12 mouse cellular contexts compared by ENCODE assay signal in genomic region chr11:32538435-32538834, GRCm38 (mm10). TPM values are rescaled to one million over a fixed set of nuclear protein-coding genes. Genes with fewer than 3 reads are reported as not detected.
DNase-seq lines count a peak whose midpoint lies in the region; ATAC-seq and TF ChIP-seq lines count a peak whose summit lies in the region.
"Had no signal": no experiment of that assay in that cellular context is flagged by ENCODE, and none has a peak within 500 bp of the region (broad histone marks: within the 10 kb centered on the region; RNA-seq: fewer than 3 reads in every experiment).

No protein-coding gene starts in this region.

- peaks cover 35% of the 10 kb centered on the region for H3K4me1 ChIP-seq in lung, embryonic 15.5 days
- peaks cover 7% of the 10 kb centered on the region; the same call in 1 of the 2 replicates for H3K4me1 ChIP-seq in kidney, adult 2 months (ENCODE audit: control insufficient read depth, insufficient read depth, low read length)
- peaks cover 44 to 70% of the 10 kb centered on the region in 2 experiments for H3K4me1 ChIP-seq in liver, embryonic 14.5 days (replicated peaks; ENCODE audit: control insufficient read depth in 2 of 2, insufficient read depth in 2 of 2, low read length in 1 of 2)

- no peak overlapping the region for H3K9ac ChIP-seq in lung, embryonic 15.5 days
- H3K9ac ChIP-seq in liver, embryonic 14.5 days (replicated peaks), result no peak overlapping the region

- TF ChIP-seq CTCF in kidney, adult 2 months (conservative IDR thresholded peaks at IDR 0.05; ENCODE audit: insufficient read depth, insufficient read length, low read depth, low read length), result no peak
- TF ChIP-seq CTCF in liver, embryonic 14.5 days (IDR thresholded peaks at IDR 0.05; ENCODE audit: low read depth), result no peak

- WGBS in lung, embryonic 15.5 days, result 63% methylated on average over 6 of the region's 6 CpGs
- 57% methylated on average over 6 of the region's 6 CpGs for WGBS in kidney, adult 2 months
- WGBS in liver, embryonic 14.5 days (ENCODE audit: insufficient replicate concordance), result 46% methylated on average over 6 of the region's 6 CpGs

- H3K4me2 ChIP-seq in lung, embryonic 15.5 days, result no peak overlapping the region
- H3K4me2 ChIP-seq in liver, embryonic 14.5 days (ENCODE audit: low read depth), result peak overlapping the region; percentile 16; the same call in 1 of the 2 replicates
- H3K4me2 ChIP-seq: midbrain, embryonic 11.5 days had no signal

- TF ChIP-seq EP300 in liver, embryonic 14.5 days (IDR thresholded peaks at IDR 0.05; ENCODE audit: low read depth), result no peak

- ATAC-seq in lung, embryonic 15.5 days (ENCODE audit: borderline replicate concordance, extremely low read depth, low FRiP score, low TSS enrichment), result no peak
- no peak for ATAC-seq in liver, embryonic 14.5 days (ENCODE audit: insufficient read depth)

- no peaks in the 10 kb centered on the region for H3K27me3 ChIP-seq in lung, embryonic 15.5 days
- H3K27me3 ChIP-seq in kidney, adult 2 months (replicated peaks; ENCODE audit: control insufficient read depth, insufficient read depth, low read length), result no peaks in the 10 kb centered on the region
- no peaks in the 10 kb centered on the region for H3K27me3 ChIP-seq in liver, embryonic 14.5 days (ENCODE audit: control insufficient read depth, insufficient read depth, low read length)

- H3K27ac ChIP-seq in lung, embryonic 15.5 days, result peak overlapping the region; percentile 44; the same call in 1 of the 2 replicates
- H3K27ac ChIP-seq in kidney, adult 2 months (ENCODE audit: insufficient read depth, low read depth, low read length), result peak overlapping the region; percentile 58
- H3K27ac ChIP-seq in liver, embryonic 14.5 days, result peak overlapping the region; percentile 4; the same call in 1 of the 2 replicates

- TF ChIP-seq POLR2A in kidney, adult 2 months (IDR thresholded peaks at IDR 0.05; ENCODE audit: low read depth, low read length), result no peak

- no peaks in the 10 kb centered on the region for H3K9me3 ChIP-seq in lung, embryonic 15.5 days
- H3K9me3 ChIP-seq in liver, embryonic 14.5 days (ENCODE audit: control insufficient read depth, low read length), result no peaks in the 10 kb centered on the region

- no peaks in the 10 kb centered on the region for H3K36me3 ChIP-seq in lung, embryonic 15.5 days
- no peaks in the 10 kb centered on the region for H3K36me3 ChIP-seq in kidney, adult 2 months (ENCODE audit: control insufficient read depth, insufficient read depth, low read length)
- H3K36me3 ChIP-seq in liver, embryonic 14.5 days (replicated peaks; ENCODE audit: control insufficient read depth, insufficient read depth, low read depth), result no peaks in the 10 kb centered on the region

- peak; percentile 43 for DNase-seq in adrenal gland, adult 2 months
- DNase-seq in adrenal gland, postnatal 4 days (ENCODE audit: low spot score in 2 of 2), result no peak
- DNase-seq in lung, adult 18-20 months, result no peak
- peak; percentile 80 for DNase-seq in kidney, adult 2 months
- DNase-seq in liver, embryonic 14.5 days (ENCODE audit: low read depth in 3 of 3, low spot score in 3 of 3), result no peak
- DNase-seq in cerebellum, adult 18-20 months, result no peak
- no peak for DNase-seq in cerebellum, adult 11 months
- DNase-seq: cerebellum, postnatal 14 days; right cerebral cortex, postnatal 4 days had no signal

- H3K4me3 ChIP-seq in lung, embryonic 15.5 days, result no peak overlapping the region
- H3K4me3 ChIP-seq in kidney, adult 2 months (ENCODE audit: insufficient read depth, low read depth, low read length), result no peak overlapping the region
- no peak overlapping the region for H3K4me3 ChIP-seq in liver, embryonic 14.5 days (ENCODE audit: insufficient read depth in 1 of 2, low read depth in 2 of 2, low read length in 2 of 2)

RNA-seq across cellular contexts. Expression of gene Stk10, which starts 5.3 kb away (rescaled TPM):
- total RNA-seq in adrenal gland, adult 2 months (2021), result 10 to 100 TPM; 11.2 to 13.1 TPM
- polyA plus RNA-seq in adrenal gland, adult 2 months (2012; rRNA removed), result 6.0 and 6.7 TPM in 2 replicates
- total RNA-seq in adrenal gland, postnatal 4 days (2021), result 10 to 100 TPM in 1 of 2 experiments, 1 to 10 TPM in 1; 9.0 to 11.5 TPM
- 1.9 and 2.9 TPM in 2 replicates for polyA plus RNA-seq in lung, embryonic 15.5 days (2015; fragmentation: Nextera tagmentation; extraction: Ambion mirVana)
- polyA plus RNA-seq in kidney, adult 2 months (2012; rRNA removed), result 6.3 and 9.4 TPM in 2 replicates
- 4.0 and 4.9 TPM in 2 replicates for polyA plus RNA-seq in liver, embryonic 14.5 days (2012; rRNA removed)
- 1.9 and 3.2 TPM in 2 replicates for polyA plus RNA-seq in liver, embryonic 14.5 days (2014; fragmentation: Nextera tagmentation; extraction: Ambion mirVana)

RNA-seq across cellular contexts. Expression of gene Efcab9, which starts 6.6 kb away (rescaled TPM):
- total RNA-seq in adrenal gland, adult 2 months (2021), result 1 to 10 TPM in 1 of 2 experiments, under 1 TPM in 1; 0.66 to 1.8 TPM
- not detected in 2 replicates for polyA plus RNA-seq in adrenal gland, adult 2 months (2012; rRNA removed)
- total RNA-seq in adrenal gland, postnatal 4 days (2021), result 1 to 10 TPM in 1 of 2 experiments, under 1 TPM in 1; 0.42 to 1.6 TPM
- polyA plus RNA-seq in lung, embryonic 15.5 days (2015; fragmentation: Nextera tagmentation; extraction: Ambion mirVana), result 0.58 and 0.81 TPM in 2 replicates
- 0.14 TPM in 1 of 2 replicates, not detected in the other for polyA plus RNA-seq in kidney, adult 2 months (2012; rRNA removed)
- polyA plus RNA-seq in liver, embryonic 14.5 days (2012; rRNA removed), result 0.18 and 0.26 TPM in 2 replicates
- polyA plus RNA-seq in liver, embryonic 14.5 days (2014; fragmentation: Nextera tagmentation; extraction: Ambion mirVana), result 0.19 and 0.22 TPM in 2 replicates
- polyA plus RNA-seq: limb, embryonic 11.5 days had no signal

Comparison
In these comparisons a context has a peak if more than half of its experiments do, and no peak if none do; other contexts are left out.
1. DNase-seq: peak in adrenal gland, adult 2 months (single experiment) and kidney, adult 2 months (single experiment); none in adrenal gland, postnatal 4 days (0 of 2), lung, adult 18-20 months (0 of 2), liver, embryonic 14.5 days (0 of 3), cerebellum, adult 18-20 months (0 of 2) and cerebellum, adult 11 months (single experiment).
2. H3K27ac ChIP-seq: peak in every context shown above with its lines; median percentile 58 in kidney, adult 2 months; 44 in lung, embryonic 15.5 days; 4 in liver, embryonic 14.5 days.